22 mouse cellular contexts compared by ENCODE assay signal in genomic region chr7:30924071-30924470, GRCm38 (mm10). TPM values are rescaled to one million over a fixed set of nuclear protein-coding genes. Genes with fewer than 3 reads are reported as not detected.
"Had no signal": no experiment of that assay in that cellular context is flagged by ENCODE, and none has a peak within 500 bp of the region (broad histone marks: within the 10 kb centered on the region; RNA-seq: fewer than 3 reads in every experiment).

No protein-coding gene starts in this region.

- H3K9ac ChIP-seq: neural tube, embryonic 15.5 days; stomach, embryonic 15.5 days had no signal

- H3K4me3 ChIP-seq: neural tube, embryonic 15.5 days; stomach, embryonic 15.5 days had no signal

- H3K27me3 ChIP-seq: neural tube, embryonic 15.5 days; stomach, embryonic 15.5 days had no signal

- H3K9me3 ChIP-seq: neural tube, embryonic 15.5 days; stomach, embryonic 15.5 days had no signal

- H3K36me3 ChIP-seq: neural tube, embryonic 15.5 days; stomach, embryonic 15.5 days had no signal

- H3K27ac ChIP-seq: neural tube, embryonic 15.5 days; stomach, embryonic 15.5 days; stomach, postnatal 0 days had no signal

- DNase-seq: retina, postnatal 1 day; right cerebral cortex, adult 18-20 months; right cerebral cortex, postnatal 14 days; right cerebral cortex, postnatal 25 days; right cerebral cortex, postnatal 4 days; spleen, adult 18-20 months; thymus, adult 18-20 months; thymus, adult 2 months; thymus, postnatal 14 days; thymus, postnatal 25 days; thymus, postnatal 36 days; thymus, postnatal 4 days had no signal

- H3K4me2 ChIP-seq: neural tube, embryonic 15.5 days; stomach, embryonic 15.5 days had no signal

- H3K4me1 ChIP-seq: neural tube, embryonic 15.5 days; stomach, embryonic 15.5 days had no signal

RNA-seq across cellular contexts. Expression of gene Hamp2, which starts 0.4 kb away (rescaled TPM):
- total RNA-seq: neutrophil, adult 5-6 weeks had no signal
- polyA plus RNA-seq: neural tube, embryonic 14.5 days; neural tube, embryonic 15.5 days; stomach, embryonic 14.5 days; stomach, embryonic 15.5 days; stomach, embryonic 16.5 days; urinary bladder, adult 2 months had no signal

RNA-seq across cellular contexts. Expression of gene Hamp, which starts 19.8 kb away (rescaled TPM):
- total RNA-seq: neutrophil, adult 5-6 weeks had no signal
- polyA plus RNA-seq: neural tube, embryonic 14.5 days; neural tube, embryonic 15.5 days; spleen, adult 2 months; stomach, embryonic 14.5 days; testis, adult 2 months; urinary bladder, adult 2 months had no signal

RNA-seq across cellular contexts. Expression of gene Cd22, which starts 43.9 kb away (rescaled TPM):
- polyA plus RNA-seq: neural tube, embryonic 14.5 days had no signal
